Mouse (Mus musculus) spleen, adult 2 months (tissue): ENCODE measurements around the gene Hormad2.

Source experiments
- CTCF ChIP-seq: fragments of 200-500 bp; IDR thresholded peaks from 2 replicates; pipeline ENCODE4 v1.5.1; 2011; ENCODE audit warnings: mild to moderate bottlenecking, inconsistent platforms; ENCODE audit not compliant: insufficient read depth, insufficient read length, insufficient replicate concordance; ENCODE audit errors: extremely low read depth
- POLR2A ChIP-seq: fragments of 200-500 bp; IDR thresholded peaks from 2 replicates; pipeline ENCODE4 v1.6.1; 2011; ENCODE audit warnings: low read depth, low read length, inconsistent platforms

GRCm38 (mm10) chr11:4412294-4412693, 28.6 kb downstream of the Hormad2 start:
- TF ChIP-seq CTCF: no peak
- no peak for TF ChIP-seq POLR2A
